ENCODE assay signal across 13 mouse cellular contexts in the genomic region with DNA sequence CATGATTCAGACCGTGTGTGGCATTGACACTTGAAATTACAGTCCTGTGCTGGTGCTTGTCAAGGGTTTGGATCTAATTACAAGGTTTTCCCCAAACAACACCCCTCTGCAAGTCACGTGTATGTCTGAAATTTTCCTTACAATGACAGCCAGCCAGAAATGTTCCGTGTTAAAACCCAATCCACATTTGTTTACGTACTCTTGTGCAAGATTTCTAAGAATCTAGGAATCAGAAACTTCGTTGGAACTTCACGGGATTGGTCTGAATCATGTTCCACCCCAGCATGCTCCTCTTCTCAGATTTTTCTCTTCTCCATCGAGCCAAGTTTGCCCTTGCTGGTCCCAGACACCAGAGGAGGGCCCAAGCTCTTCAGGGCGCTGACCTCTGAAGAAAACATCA. TPM values are rescaled to one million over a fixed set of nuclear protein-coding genes. Genes with fewer than 3 reads are reported as not detected.
DNase-seq lines count a peak whose midpoint lies in the region; ATAC-seq and TF ChIP-seq lines count a peak whose summit lies in the region.
"Had no signal": no experiment of that assay in that cellular context is flagged by ENCODE, and none has a peak within 500 bp of the region (broad histone marks: within the 10 kb centered on the region; RNA-seq: fewer than 3 reads in every experiment).

No protein-coding gene starts in this region.

- 47% methylated on average over 8 of the region's 8 CpGs for WGBS in embryonic facial prominence, embryonic 14.5 days
- WGBS in embryonic facial prominence, embryonic 10.5 days = 77% methylated on average over 8 of the region's 8 CpGs
- WGBS in liver, adult 2 months = 22% methylated on average over 8 of the region's 8 CpGs

- ATAC-seq in embryonic facial prominence, embryonic 14.5 days (ENCODE audit: low read depth) = no peak
- ATAC-seq: Patski had no signal

- no peak overlapping the region for H3K4me3 ChIP-seq in embryonic facial prominence, embryonic 14.5 days (ENCODE audit: low read depth, low read length)
- H3K4me3 ChIP-seq in embryonic facial prominence, embryonic 10.5 days = no peak overlapping the region
- no peak overlapping the region for H3K4me3 ChIP-seq in liver, adult 2 months (ENCODE audit: insufficient read depth, low read depth, low read length)
- H3K4me3 ChIP-seq: hindbrain, embryonic 12.5 days; megakaryocyte, embryonic 14.5 days; neural tube, embryonic 13.5 days had no signal

- no peak for TF ChIP-seq CTCF in liver, adult 2 months (IDR thresholded peaks at IDR 0.05; ENCODE audit: low read depth, low read length)

- no peak overlapping the region for H3K4me2 ChIP-seq in embryonic facial prominence, embryonic 14.5 days (ENCODE audit: low read depth, low read length)
- H3K4me2 ChIP-seq: hindbrain, embryonic 12.5 days; neural tube, embryonic 13.5 days had no signal

- no peaks in the 10 kb centered on the region for H3K4me1 ChIP-seq in embryonic facial prominence, embryonic 14.5 days (ENCODE audit: control insufficient read depth, insufficient read depth, low read length)
- H3K4me1 ChIP-seq in embryonic facial prominence, embryonic 10.5 days = peaks cover 17% of the 10 kb centered on the region
- H3K4me1 ChIP-seq in liver, adult 2 months (ENCODE audit: control insufficient read depth, insufficient read depth, low read length) = peaks cover 13% of the 10 kb centered on the region
- H3K4me1 ChIP-seq: hindbrain, embryonic 12.5 days; megakaryocyte, embryonic 14.5 days; neural tube, embryonic 13.5 days had no signal

- no peak overlapping the region for H3K27ac ChIP-seq in embryonic facial prominence, embryonic 14.5 days (replicated peaks; ENCODE audit: low read depth, low read length)
- H3K27ac ChIP-seq in embryonic facial prominence, embryonic 10.5 days (replicated peaks) = no peak overlapping the region
- H3K27ac ChIP-seq in liver, adult 2 months (replicated peaks; ENCODE audit: insufficient read depth, low read depth, low read length) = peak overlapping the region; percentile 86
- H3K27ac ChIP-seq: hindbrain, embryonic 12.5 days; liver, embryonic 14.5 days; neural tube, embryonic 13.5 days had no signal

- no peaks in the 10 kb centered on the region for H3K36me3 ChIP-seq in embryonic facial prominence, embryonic 14.5 days (ENCODE audit: control insufficient read depth, insufficient read depth, low read length)
- no peaks in the 10 kb centered on the region for H3K36me3 ChIP-seq in embryonic facial prominence, embryonic 10.5 days (replicated peaks)
- H3K36me3 ChIP-seq in liver, adult 2 months (ENCODE audit: control insufficient read depth, insufficient read depth, low read length) = no peaks in the 10 kb centered on the region
- H3K36me3 ChIP-seq: hindbrain, embryonic 12.5 days; neural tube, embryonic 13.5 days had no signal

- DNase-seq in embryonic facial prominence, embryonic 14.5 days (ENCODE audit: low spot score) = peak; percentile 66
- no peak for DNase-seq in embryonic facial prominence, embryonic 10.5 days (ENCODE audit: low spot score)
- DNase-seq in liver, adult 2 months (ENCODE audit: extremely low read depth, low read depth, low spot score) = peak; percentile 97
- DNase-seq in liver (no peak), adipocyte (ENCODE audit: low spot score) (peak; percentile 59)
- DNase-seq in fibroblast of lung, adult 2 months (ENCODE audit: low read depth) = peak; percentile 77
- no peak for DNase-seq in layer of hippocampus, adult 9-10 months (ENCODE audit: low spot score)
- DNase-seq: cerebellum, postnatal 14 days had no signal

- TF ChIP-seq POLR2A in liver, adult 2 months (IDR thresholded peaks at IDR 0.05; ENCODE audit: extremely low read depth, insufficient read depth, low read length) = no peak

- H3K9me3 ChIP-seq in embryonic facial prominence, embryonic 14.5 days (ENCODE audit: control insufficient read depth, low read length) = no peaks in the 10 kb centered on the region
- no peaks in the 10 kb centered on the region for H3K9me3 ChIP-seq in embryonic facial prominence, embryonic 10.5 days
- H3K9me3 ChIP-seq: hindbrain, embryonic 12.5 days; neural tube, embryonic 13.5 days had no signal

- H3K27me3 ChIP-seq in embryonic facial prominence, embryonic 14.5 days (replicated peaks; ENCODE audit: control insufficient read depth, insufficient read depth, low read length) = no peaks in the 10 kb centered on the region
- H3K27me3 ChIP-seq in embryonic facial prominence, embryonic 10.5 days (replicated peaks; ENCODE audit: low read depth, poor library complexity, severe bottlenecking) = no peaks in the 10 kb centered on the region
- no peaks in the 10 kb centered on the region for H3K27me3 ChIP-seq in liver, adult 2 months (ENCODE audit: control insufficient read depth, insufficient read depth, low read length)
- H3K27me3 ChIP-seq: hindbrain, embryonic 12.5 days; megakaryocyte, embryonic 14.5 days; neural tube, embryonic 13.5 days; Patski had no signal

- H3K79me2 ChIP-seq in liver, adult 2 months (ENCODE audit: control insufficient read depth, insufficient read depth, low read length) = no peaks in the 10 kb centered on the region

- H3K9ac ChIP-seq in embryonic facial prominence, embryonic 14.5 days (ENCODE audit: low read depth, low read length) = no peak overlapping the region
- H3K9ac ChIP-seq in liver, adult 2 months (ENCODE audit: low read depth, low read length) = peak overlapping the region; percentile 40; the same call in 1 of the 2 replicates
- H3K9ac ChIP-seq: hindbrain, embryonic 12.5 days; liver, embryonic 14.5 days; neural tube, embryonic 13.5 days had no signal

RNA-seq across cellular contexts. Expression of gene Dapk1, which starts 27.8 kb away (rescaled TPM):
- 16.3 and 17.9 TPM in 2 replicates for polyA plus RNA-seq in embryonic facial prominence, embryonic 14.5 days (2014; fragmentation: Nextera tagmentation; extraction: Ambion mirVana)
- 20.0 and 20.9 TPM in 2 replicates for polyA plus RNA-seq in embryonic facial prominence, embryonic 10.5 days (2016; fragmentation: Nextera tagmentation; extraction: Ambion mirVana)
- total RNA-seq in liver, adult 2 months (2014; rRNA removed) = 23.0 and 36.8 TPM in 2 replicates
- 80.5 and 91.7 TPM in 2 replicates for polyA plus RNA-seq in liver, adult 2 months (2012; rRNA removed)

Comparison
In these comparisons a context has a peak if more than half of its experiments do, and no peak if none do; other contexts are left out.
1. DNase-seq: peak in embryonic facial prominence, embryonic 14.5 days (single experiment), liver, adult 2 months (single experiment), adipocyte (single experiment) and fibroblast of lung, adult 2 months (single experiment); none in embryonic facial prominence, embryonic 10.5 days (single experiment), liver (single experiment) and layer of hippocampus, adult 9-10 months (single experiment).